ENCODE assay signal across 15 mouse cellular contexts in the genomic region with DNA sequence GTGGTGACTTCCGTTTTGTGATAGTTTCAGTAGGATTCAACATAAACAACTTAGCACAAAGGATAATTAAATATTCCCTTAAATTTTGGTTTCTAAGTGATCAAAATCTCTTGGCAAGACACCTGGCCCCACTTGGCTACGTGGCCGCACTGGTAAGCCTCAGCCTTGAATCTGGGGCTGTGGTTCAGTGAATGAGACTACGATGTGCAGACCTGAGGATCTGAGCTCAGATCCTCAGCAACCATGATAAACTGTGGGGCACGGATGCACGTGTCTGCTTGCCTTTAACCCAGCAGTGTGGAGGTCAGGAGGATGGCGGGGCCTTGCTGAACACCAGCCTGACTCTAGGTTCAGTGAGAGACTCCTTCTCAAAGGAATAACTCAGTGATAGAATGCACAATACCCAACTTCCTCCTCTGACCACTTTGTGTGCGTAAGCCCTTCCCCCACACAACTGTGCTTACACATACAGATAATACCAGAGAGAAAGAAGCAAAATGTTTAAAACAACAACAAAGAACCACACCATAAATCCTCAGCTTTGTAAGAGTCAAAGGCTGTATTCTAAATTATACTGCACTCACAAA. TPM values are rescaled to one million over a fixed set of nuclear protein-coding genes. Genes with fewer than 3 reads are reported as not detected.
DNase-seq lines count a peak whose midpoint lies in the region; ATAC-seq and TF ChIP-seq lines count a peak whose summit lies in the region.
"Had no signal": no experiment of that assay in that cellular context is flagged by ENCODE, and none has a peak within 500 bp of the region (broad histone marks: within the 10 kb centered on the region; RNA-seq: fewer than 3 reads in every experiment).

No protein-coding gene starts in this region.

- TF ChIP-seq EP300 in heart, postnatal 0 days (IDR thresholded peaks at IDR 0.05; ENCODE audit: low read depth): no peak

- no peaks in the 10 kb centered on the region for H3K4me1 ChIP-seq in heart, postnatal 0 days (ENCODE audit: control insufficient read depth, insufficient read depth)
- no peaks in the 10 kb centered on the region for H3K4me1 ChIP-seq in midbrain, postnatal 0 days (ENCODE audit: insufficient read depth, low read length)
- H3K4me1 ChIP-seq in midbrain, embryonic 10.5 days: no peaks in the 10 kb centered on the region
- H3K4me1 ChIP-seq: embryonic facial prominence, embryonic 10.5 days; liver, embryonic 12.5 days; midbrain, embryonic 15.5 days had no signal

- peaks cover 79% of the 10 kb centered on the region for H3K36me3 ChIP-seq in heart, postnatal 0 days (replicated peaks; ENCODE audit: control insufficient read depth, insufficient read depth, low read length)
- H3K36me3 ChIP-seq in midbrain, postnatal 0 days (ENCODE audit: insufficient read depth, low read length): peaks cover 32% of the 10 kb centered on the region
- H3K36me3 ChIP-seq in midbrain, embryonic 10.5 days: peaks cover 100% of the 10 kb centered on the region

- H3K27ac ChIP-seq in heart, postnatal 0 days (ENCODE audit: low read depth): peak overlapping the region; percentile 47; the same call in 1 of the 2 replicates
- H3K27ac ChIP-seq in midbrain, postnatal 0 days (ENCODE audit: low read depth, low read length): no peak overlapping the region
- no peak overlapping the region for H3K27ac ChIP-seq in midbrain, embryonic 10.5 days (replicated peaks)
- H3K27ac ChIP-seq: embryonic facial prominence, embryonic 10.5 days; liver, embryonic 12.5 days; midbrain, embryonic 15.5 days; neural tube, embryonic 13.5 days had no signal

- H3K4me2 ChIP-seq in heart, postnatal 0 days (ENCODE audit: low read depth, low read length): no peak overlapping the region
- no peak overlapping the region for H3K4me2 ChIP-seq in midbrain, postnatal 0 days (ENCODE audit: low read depth, low read length, poor library complexity, severe bottlenecking)
- H3K4me2 ChIP-seq: liver, embryonic 12.5 days; midbrain, embryonic 15.5 days; neural tube, embryonic 13.5 days had no signal

- WGBS in heart, postnatal 0 days: 81% methylated on average over 8 of the region's 8 CpGs
- 91% methylated on average over 8 of the region's 8 CpGs for WGBS in midbrain, postnatal 0 days
- 93% methylated on average over 8 of the region's 8 CpGs for WGBS in midbrain, embryonic 10.5 days

- H3K4me3 ChIP-seq in heart, postnatal 0 days (ENCODE audit: low read depth, low read length): no peak overlapping the region
- H3K4me3 ChIP-seq in midbrain, postnatal 0 days (ENCODE audit: low read depth, low read length): no peak overlapping the region
- H3K4me3 ChIP-seq in midbrain, embryonic 10.5 days: no peak overlapping the region
- H3K4me3 ChIP-seq: embryonic facial prominence, embryonic 10.5 days; liver, embryonic 12.5 days; midbrain, embryonic 15.5 days; neural tube, embryonic 13.5 days had no signal

- no peak for DNase-seq in cerebellum, adult 11 months
- no peak for DNase-seq in heart, postnatal 0 days (ENCODE audit: low spot score)
- no peak for DNase-seq in heart, adult 8-10 months (ENCODE audit: low spot score)
- DNase-seq in midbrain, postnatal 0 days (ENCODE audit: low spot score): peak; percentile 2
- DNase-seq in midbrain, embryonic 10.5 days (ENCODE audit: low spot score): no peak
- DNase-seq in thymus, postnatal 25 days: peak; percentile 41
- no peak for DNase-seq in gastrocnemius, postnatal 25 days
- DNase-seq: adrenal gland, adult 2 months; kidney, adult 9 months; lung, postnatal 36 days had no signal

- no peaks in the 10 kb centered on the region for H3K9me3 ChIP-seq in heart, postnatal 0 days (replicated peaks; ENCODE audit: control insufficient read depth, low read length)
- no peaks in the 10 kb centered on the region for H3K9me3 ChIP-seq in midbrain, postnatal 0 days (ENCODE audit: low read length)
- no peaks in the 10 kb centered on the region for H3K9me3 ChIP-seq in midbrain, embryonic 10.5 days (replicated peaks)
- H3K9me3 ChIP-seq: embryonic facial prominence, embryonic 10.5 days; liver, embryonic 12.5 days; midbrain, embryonic 15.5 days; neural tube, embryonic 13.5 days had no signal

- no peak overlapping the region for H3K9ac ChIP-seq in heart, postnatal 0 days (replicated peaks; ENCODE audit: low read depth, low read length)
- no peak overlapping the region for H3K9ac ChIP-seq in midbrain, postnatal 0 days (replicated peaks; ENCODE audit: low read length, poor library complexity, severe bottlenecking)
- H3K9ac ChIP-seq: liver, embryonic 12.5 days; midbrain, embryonic 15.5 days; neural tube, embryonic 13.5 days had no signal

- no peaks in the 10 kb centered on the region for H3K27me3 ChIP-seq in heart, postnatal 0 days (ENCODE audit: control insufficient read depth, insufficient read depth, low read length)
- no peaks in the 10 kb centered on the region for H3K27me3 ChIP-seq in midbrain, postnatal 0 days (ENCODE audit: insufficient read depth, low read length)
- H3K27me3 ChIP-seq in midbrain, embryonic 10.5 days (ENCODE audit: low read depth, poor library complexity, severe bottlenecking): no peaks in the 10 kb centered on the region
- H3K27me3 ChIP-seq: liver, embryonic 12.5 days; midbrain, embryonic 15.5 days; neural tube, embryonic 13.5 days had no signal

- ATAC-seq in cerebellum, adult (ENCODE audit: insufficient number of reproducible peaks, low FRiP score, low TSS enrichment): peak; percentile 29; the same call in 1 of the 2 replicates
- ATAC-seq in heart, postnatal 0 days (ENCODE audit: insufficient read depth, low read depth): no peak
- ATAC-seq in midbrain, postnatal 0 days (ENCODE audit: low FRiP score): no peak
- ATAC-seq: liver, embryonic 12.5 days; midbrain, embryonic 15.5 days had no signal

- TF ChIP-seq CTCF in heart, postnatal 0 days (IDR thresholded peaks at IDR 0.05; ENCODE audit: low read depth): no peak
- TF ChIP-seq CTCF in midbrain, postnatal 0 days (IDR thresholded peaks at IDR 0.05): no peak

RNA-seq across cellular contexts. Expression of a gene that starts 12.1 kb away (rescaled TPM):
- total RNA-seq in heart, postnatal 0 days (2014; rRNA removed; ENCODE audit: low replicate concordance): 797 and 949 TPM in 2 replicates
- polyA plus RNA-seq in heart, postnatal 0 days (2015; fragmentation: Nextera tagmentation; extraction: Ambion mirVana): 1,243 and 1,339 TPM in 2 replicates
- total RNA-seq in heart, adult 8-10 months (2022): 100 to 1,000 TPM; 498 to 518 (median 508) TPM
- 408 and 463 TPM in 2 replicates for total RNA-seq in midbrain, postnatal 0 days (2014; rRNA removed)
- 608 and 638 TPM in 2 replicates for polyA plus RNA-seq in midbrain, postnatal 0 days (2015; fragmentation: Nextera tagmentation; extraction: Ambion mirVana)
- polyA plus RNA-seq in midbrain, embryonic 10.5 days (2016; fragmentation: Nextera tagmentation; extraction: Ambion mirVana): 308 and 330 TPM in 2 replicates
- total RNA-seq in gastrocnemius, postnatal 25 days (2021): 100 to 1,000 TPM; 322 to 325 TPM

RNA-seq across cellular contexts. Expression of a gene that starts 16.2 kb away (rescaled TPM):
- total RNA-seq in heart, postnatal 0 days (2014; rRNA removed; ENCODE audit: low replicate concordance): 9.9 and 20.1 TPM in 2 replicates
- polyA plus RNA-seq in heart, postnatal 0 days (2015; fragmentation: Nextera tagmentation; extraction: Ambion mirVana): 11.3 and 12.9 TPM in 2 replicates
- 1 to 10 TPM; 4.8 to 5.3 (median 4.9) TPM for total RNA-seq in heart, adult 8-10 months (2022)
- 6.4 and 7.3 TPM in 2 replicates for total RNA-seq in midbrain, postnatal 0 days (2014; rRNA removed)
- 9.0 and 9.1 TPM in 2 replicates for polyA plus RNA-seq in midbrain, postnatal 0 days (2015; fragmentation: Nextera tagmentation; extraction: Ambion mirVana)
- 52.3 and 58.3 TPM in 2 replicates for polyA plus RNA-seq in midbrain, embryonic 10.5 days (2016; fragmentation: Nextera tagmentation; extraction: Ambion mirVana)
- 1 to 10 TPM; 3.2 to 4.1 TPM for total RNA-seq in gastrocnemius, postnatal 25 days (2021)

RNA-seq across cellular contexts. Expression of a gene that starts 29.9 kb away (rescaled TPM):
- 1.0 and 1.9 TPM in 2 replicates for total RNA-seq in heart, postnatal 0 days (2014; rRNA removed; ENCODE audit: low replicate concordance)
- polyA plus RNA-seq in heart, postnatal 0 days (2015; fragmentation: Nextera tagmentation; extraction: Ambion mirVana): 3.9 and 4.3 TPM in 2 replicates
- 10 to 100 TPM; 51.1 to 70.8 (median 68.7) TPM for total RNA-seq in heart, adult 8-10 months (2022)
- 0.85 and 1.7 TPM in 2 replicates for total RNA-seq in midbrain, postnatal 0 days (2014; rRNA removed)
- 1.3 and 1.6 TPM in 2 replicates for polyA plus RNA-seq in midbrain, postnatal 0 days (2015; fragmentation: Nextera tagmentation; extraction: Ambion mirVana)
- polyA plus RNA-seq in midbrain, embryonic 10.5 days (2016; fragmentation: Nextera tagmentation; extraction: Ambion mirVana): 0.48 and 0.51 TPM in 2 replicates
- total RNA-seq in gastrocnemius, postnatal 25 days (2021): 10 to 100 TPM; 22.2 to 31.3 TPM
- polyA plus RNA-seq: liver, embryonic 12.5 days had no signal

RNA-seq across cellular contexts. Expression of a gene that starts 55.5 kb away (rescaled TPM):
- 0.97 and 3.4 TPM in 2 replicates for total RNA-seq in heart, postnatal 0 days (2014; rRNA removed; ENCODE audit: low replicate concordance)
- polyA plus RNA-seq in heart, postnatal 0 days (2015; fragmentation: Nextera tagmentation; extraction: Ambion mirVana): 1.9 and 3.1 TPM in 2 replicates
- 1 to 10 TPM; 3.0 to 5.0 (median 3.8) TPM for total RNA-seq in heart, adult 8-10 months (2022)
- total RNA-seq in midbrain, postnatal 0 days (2014; rRNA removed): 4.0 and 6.1 TPM in 2 replicates
- 3.1 TPM in 2 replicates for polyA plus RNA-seq in midbrain, postnatal 0 days (2015; fragmentation: Nextera tagmentation; extraction: Ambion mirVana)
- 4.4 and 5.3 TPM in 2 replicates for polyA plus RNA-seq in midbrain, embryonic 10.5 days (2016; fragmentation: Nextera tagmentation; extraction: Ambion mirVana)
- total RNA-seq in gastrocnemius, postnatal 25 days (2021): 1 to 10 TPM; 2.9 to 3.8 TPM

RNA-seq across cellular contexts. Expression of a gene that starts 55.8 kb away (rescaled TPM):
- 1.8 and 5.6 TPM in 2 replicates for total RNA-seq in heart, postnatal 0 days (2014; rRNA removed; ENCODE audit: low replicate concordance)
- 0.30 and 0.36 TPM in 2 replicates for polyA plus RNA-seq in heart, postnatal 0 days (2015; fragmentation: Nextera tagmentation; extraction: Ambion mirVana)
- 1 to 10 TPM in 2 of 4 experiments, under 1 TPM in 2; 0.72 to 1.0 (median 0.86) TPM for total RNA-seq in heart, adult 8-10 months (2022)
- 13.4 and 14.3 TPM in 2 replicates for total RNA-seq in midbrain, postnatal 0 days (2014; rRNA removed)
- 2.7 and 2.9 TPM in 2 replicates for polyA plus RNA-seq in midbrain, postnatal 0 days (2015; fragmentation: Nextera tagmentation; extraction: Ambion mirVana)
- 1.5 and 1.7 TPM in 2 replicates for polyA plus RNA-seq in midbrain, embryonic 10.5 days (2016; fragmentation: Nextera tagmentation; extraction: Ambion mirVana)
- total RNA-seq in gastrocnemius, postnatal 25 days (2021): 1 to 10 TPM in 1 of 2 experiments, under 1 TPM in 1; 1.00 to 1.2 TPM

Comparison
In these comparisons a context has a peak if more than half of its experiments do, and no peak if none do; other contexts are left out.
1. DNase-seq: peak in midbrain, postnatal 0 days (single experiment) and thymus, postnatal 25 days (single experiment); none in cerebellum, adult 11 months (single experiment), heart, postnatal 0 days (single experiment), heart, adult 8-10 months (single experiment), midbrain, embryonic 10.5 days (single experiment) and gastrocnemius, postnatal 25 days (single experiment).